Mouse (Mus musculus) embryonic fibroblast, embryonic 13.5 days (primary cell): ENCODE measurements around the gene Ccdc155. TPM values are rescaled to one million over a fixed set of nuclear protein-coding genes. Genes with fewer than 3 reads are reported as not detected.

Experiments
- H3K27ac ChIP-seq: 2 replicates; pipeline ENCODE4 v1.5.1; 2012; ENCODE audit warnings: low read length, control low read depth, inconsistent platforms; ENCODE audit not compliant: insufficient read depth
- H3K4me1 ChIP-seq: 2 replicates; pipeline ENCODE4 v1.6.1; 2011; ENCODE audit warnings: low read length; ENCODE audit not compliant: control insufficient read depth, insufficient read depth
- H3K4me3 ChIP-seq: 2 replicates; pipeline ENCODE4 v1.5.1; 2011; ENCODE audit warnings: mild to moderate bottlenecking, control low read depth, low read length; ENCODE audit not compliant: insufficient read depth
- CTCF ChIP-seq: IDR thresholded peaks from 2 replicates; pipeline ENCODE4 v1.5.1; 2011; ENCODE audit warnings: mild to moderate bottlenecking, control low read depth, low read length, moderate library complexity, borderline replicate concordance; ENCODE audit not compliant: insufficient read depth
- POLR2A ChIP-seq: IDR thresholded peaks from 2 replicates; pipeline ENCODE4 v1.6.1; 2011; ENCODE audit warnings: low read depth, mild to moderate bottlenecking, control low read depth, low read length, moderate library complexity
- polyA plus RNA-seq: library from polyadenylated mRNA; stranded (reverse); fragments of >200 nt; gene quantifications from 2 replicates; pipeline ENCODE4 v1.2.4, GENCODE M21; 2011; ENCODE audit warnings: low read depth; ENCODE audit not compliant: missing spikeins, insufficient read length

Ccdc155 gene
- polyA plus RNA-seq, 1 experiment: not detected

DNA sequence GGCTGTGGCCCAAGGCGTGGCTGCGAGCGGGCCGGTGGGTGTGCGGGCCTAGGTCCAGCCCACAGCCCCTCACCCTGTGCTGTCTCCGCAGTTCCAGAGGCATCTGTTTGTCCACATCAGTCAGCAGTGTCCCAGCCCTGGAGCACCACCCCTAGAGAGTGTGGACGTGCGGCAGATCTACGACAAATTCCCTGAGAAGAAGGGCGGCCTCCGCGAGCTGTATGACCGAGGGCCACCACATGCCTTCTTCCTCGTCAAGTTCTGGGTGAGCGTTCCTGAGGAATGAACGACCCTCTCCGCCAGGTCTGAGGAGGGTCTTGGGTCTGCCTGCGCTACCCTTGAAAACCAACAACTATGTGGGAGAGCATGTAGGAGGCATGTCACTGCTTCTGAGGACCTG, 23.9 kb upstream of the Ccdc155 start:
- Histone ChIP-seq H3K27ac (no peak overlapping the region), H3K4me1 (no peaks in the 10 kb centered on the region), H3K4me3 (no peak overlapping the region)
- no peak for TF ChIP-seq POLR2A
- no peak for TF ChIP-seq CTCF

DNA sequence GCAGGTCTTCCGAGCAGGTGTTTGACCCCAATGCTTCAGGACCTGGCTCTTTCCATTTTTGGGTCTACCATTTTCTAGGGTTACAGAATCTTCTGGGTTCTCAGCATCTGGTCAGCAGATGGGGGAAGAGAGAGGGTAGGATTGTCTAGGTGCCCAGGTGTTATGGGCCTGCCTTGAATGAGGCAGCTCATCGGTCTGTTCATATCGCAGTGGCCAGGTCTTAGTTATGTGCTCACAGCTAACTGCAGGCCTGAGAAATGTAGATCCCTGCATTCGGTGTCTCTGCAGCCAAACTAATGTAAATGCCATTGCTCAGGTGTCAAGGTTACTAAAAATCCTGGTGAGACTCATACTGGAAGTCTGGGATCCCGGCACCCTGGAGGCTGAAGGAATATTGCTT, 21.7 kb upstream of the Ccdc155 start:
- Histone ChIP-seq H3K4me1 (no peaks in the 10 kb centered on the region), H3K4me3 (no peak overlapping the region), H3K27ac (no peak overlapping the region)
- TF ChIP-seq CTCF: no peak
- TF ChIP-seq POLR2A: no peak

DNA sequence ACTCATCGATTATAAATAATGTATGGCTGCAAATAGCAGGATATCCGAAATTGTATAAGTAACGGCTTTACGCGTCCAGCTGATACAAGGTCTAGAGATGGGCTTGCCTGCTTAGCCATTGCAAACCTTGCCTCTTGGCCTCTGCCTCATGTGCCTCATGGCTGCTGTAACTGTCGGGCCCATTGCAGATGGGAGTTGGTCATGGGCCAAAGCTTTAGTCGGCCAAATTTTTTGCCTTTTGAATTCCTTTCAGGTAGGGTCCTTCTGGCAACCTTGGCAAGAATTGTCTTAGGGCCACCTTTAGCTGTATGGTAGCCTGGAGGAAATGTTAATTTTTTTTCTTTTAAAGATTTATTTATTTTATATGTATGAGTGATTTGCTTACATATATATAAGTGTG, 20.1 kb upstream of the Ccdc155 start:
- Histone ChIP-seq H3K4me1 (no peaks in the 10 kb centered on the region), H3K4me3 (no peak overlapping the region), H3K27ac (no peak overlapping the region)
- TF ChIP-seq CTCF (no peak), POLR2A (no peak)

- Histone ChIP-seq H3K27ac (no peak overlapping the region), H3K4me1 (no peaks in the 10 kb centered on the region), H3K4me3 (no peak overlapping the region)
- no peak for TF ChIP-seq POLR2A
- no peak for TF ChIP-seq CTCF
These were observed 17.0 kb upstream of the Ccdc155 start for GRCm38 (mm10) chr7:45221680-45222079.

DNA sequence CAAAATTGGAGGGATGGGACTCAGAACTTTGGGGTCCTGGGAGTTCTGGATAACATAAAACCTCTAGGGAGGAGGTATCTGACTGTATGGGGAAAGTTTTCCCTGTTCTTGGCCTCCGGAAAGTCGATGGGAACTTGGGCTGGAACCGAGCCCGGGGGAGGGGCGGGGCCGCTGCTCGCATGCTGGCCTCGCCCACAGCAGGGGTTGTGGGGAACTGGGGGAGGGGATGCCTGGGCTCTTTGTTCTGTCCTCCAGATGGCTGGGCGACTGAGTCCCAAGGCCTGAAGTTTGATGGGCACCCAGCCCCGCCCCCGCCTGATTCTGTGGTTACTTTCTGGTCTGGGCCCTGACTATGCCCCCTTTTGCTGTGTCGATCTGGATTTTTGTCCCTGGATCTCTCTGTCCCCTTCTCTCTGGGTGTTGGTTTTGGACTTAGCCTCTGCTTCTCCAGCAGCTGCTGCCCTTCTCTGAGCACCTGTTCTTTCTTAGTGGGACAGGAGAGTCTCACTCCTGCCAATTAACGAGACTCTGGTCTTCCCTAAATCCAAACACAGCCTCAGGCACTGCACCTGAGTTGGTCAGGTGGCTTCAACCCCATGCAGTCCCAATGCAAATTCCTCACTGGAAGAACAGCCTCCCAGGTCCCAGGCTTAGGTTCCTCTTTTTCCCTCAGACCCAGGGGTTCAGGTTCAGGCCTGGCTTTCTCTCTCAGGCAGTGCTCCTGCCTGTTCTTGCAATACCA, 11.9 kb upstream of the Ccdc155 start:
- peak overlapping the region; percentile 94 for H3K4me3 ChIP-seq
- H3K27ac ChIP-seq: peak overlapping the region; percentile 50; the same call in 1 of the 2 replicates
- TF ChIP-seq CTCF (no peak), POLR2A (peak; percentile 23)
- H3K4me1 ChIP-seq: peaks cover 2% of the 10 kb centered on the region; the same call in 1 of the 2 replicates

GRCm38 (mm10) chr7:45215673-45216441, 11.2 kb upstream of the Ccdc155 start, which contains the start of gene Tead2:
TSS of gene Tead2 (plus strand) at chr7:45215753.
- TF ChIP-seq POLR2A (peak; percentile 65), CTCF (no peak)
- peaks cover 2% of the 10 kb centered on the region; the same call in 1 of the 2 replicates for H3K4me1 ChIP-seq

GRCm38 (mm10) chr7:45213708-45214107, 9.0 kb upstream of the Ccdc155 start:
- TF ChIP-seq POLR2A (no peak), CTCF (no peak)
- no peak overlapping the region for H3K27ac ChIP-seq

More at GRCm38 (mm10) chr7:45215673-45216441, 11.2 kb upstream of the Ccdc155 start, which contains the start of gene Tead2:
- H3K27ac ChIP-seq: peak within 1 kb of the TSS; percentile 50; the same call in 1 of the 2 replicates
- peak within 1 kb of the TSS; percentile 94 for H3K4me3 ChIP-seq

DNA sequence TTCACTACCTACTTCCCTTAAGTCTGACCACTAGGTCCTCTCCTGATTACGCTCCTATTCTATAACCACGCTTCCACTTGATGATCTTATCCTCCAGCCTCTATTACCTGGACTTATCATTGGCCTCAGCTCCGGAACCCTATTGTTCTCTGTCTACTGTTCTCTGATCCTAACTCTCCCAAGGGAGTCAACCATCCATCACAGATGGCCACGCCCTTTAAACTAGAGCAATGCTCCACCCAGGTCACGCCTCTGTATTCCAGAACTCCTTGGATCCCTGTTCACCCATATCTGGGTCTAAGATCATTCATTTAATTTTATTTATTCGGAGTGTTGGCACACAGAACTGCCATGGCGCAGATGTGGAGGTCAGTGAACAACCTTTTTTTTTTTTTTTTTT, 7.7 kb upstream of the Ccdc155 start:
- Histone ChIP-seq H3K27ac (no peak overlapping the region), H3K4me1 (peaks cover 2% of the 10 kb centered on the region; the same call in 1 of the 2 replicates), H3K4me3 (no peak overlapping the region)
- TF ChIP-seq POLR2A: no peak
- TF ChIP-seq CTCF: no peak

More at GRCm38 (mm10) chr7:45213708-45214107, 9.0 kb upstream of the Ccdc155 start:
- Histone ChIP-seq H3K4me1 (peaks cover 2% of the 10 kb centered on the region; the same call in 1 of the 2 replicates), H3K4me3 (no peak overlapping the region)

DNA sequence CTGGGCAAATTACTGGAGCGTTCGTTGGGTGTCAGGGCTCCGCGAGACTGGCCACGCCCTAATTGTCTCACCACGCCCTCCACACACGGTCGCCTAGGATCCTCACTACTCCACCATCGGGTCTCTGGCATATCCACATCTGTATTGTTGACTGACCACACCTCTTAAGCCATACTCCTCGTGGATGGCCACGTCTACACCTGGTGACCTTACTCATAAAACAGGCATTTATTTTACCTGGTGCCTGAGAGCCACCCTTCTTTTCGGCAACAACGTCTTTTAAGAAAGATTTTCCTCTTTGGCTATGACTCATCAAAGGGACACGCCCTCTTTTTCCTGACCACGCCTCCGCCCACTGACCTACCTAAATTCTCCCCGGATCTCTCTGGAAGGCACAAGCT, 7.2 kb upstream of the Ccdc155 start, which contains the start of gene Dkkl1:
TSS of gene Dkkl1 (minus strand) at position 297 of the 401 bp plus-strand sequence.
- Histone ChIP-seq H3K27ac (no peak within 1 kb of the TSS), H3K4me3 (no peak within 1 kb of the TSS), H3K4me1 (peaks cover 2% of the 10 kb centered on the region; the same call in 1 of the 2 replicates)
- no peak for TF ChIP-seq POLR2A

- peaks cover 2% of the 10 kb centered on the region; the same call in 1 of the 2 replicates for H3K4me1 ChIP-seq
- TF ChIP-seq CTCF (no peak), POLR2A (no peak)
- no peak overlapping the region for H3K27ac ChIP-seq
- H3K4me3 ChIP-seq: no peak overlapping the region
These were observed 6.4 kb upstream of the Ccdc155 start for GRCm38 (mm10) chr7:45211070-45211469.
